Mouse (Mus musculus) c-Kit-positive CD71-positive TER-119-negative erythroid progenitor cells, embryonic 14.5 days (primary cell): ENCODE measurements around the gene Zfp217.
"Not testable (repeated sequence)": the region's sequence is repeated elsewhere in the genome, so short reads cannot be mapped to it uniquely, and the experiment has no call there.

Experiments used
- DNase-seq: peaks from one replicate; pipeline ENCODE4 v3.0.0-alpha.2; 2013; ENCODE audit warnings: low read depth

The Zfp217 gene

DNA sequence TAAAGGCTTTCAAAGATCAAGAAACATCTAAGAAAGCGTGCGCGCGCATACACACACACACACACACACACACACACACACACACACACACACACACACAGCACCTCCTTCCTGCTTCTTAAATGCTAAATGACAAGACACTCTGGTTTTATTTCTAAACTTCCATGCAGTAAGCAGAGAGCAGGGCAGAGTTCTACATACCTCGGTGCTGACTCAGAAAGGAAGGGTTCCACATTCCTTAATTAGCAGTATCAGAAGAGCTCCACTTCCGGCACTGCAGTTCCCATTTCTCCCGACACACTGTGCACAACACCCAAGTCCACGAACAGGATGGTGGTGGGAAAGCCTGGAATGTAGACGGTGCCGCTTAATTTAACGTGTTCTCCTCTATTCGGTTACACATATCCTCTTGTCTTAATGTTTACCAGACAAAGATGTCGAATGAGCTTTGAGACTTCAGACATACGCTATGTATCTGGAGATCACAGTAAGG lies at the start of gene Zfp217:
Gene Zfp217 (minus strand): TSS at position 443 of the 493 bp plus-strand sequence.
- DNase-seq: no peak

DNA sequence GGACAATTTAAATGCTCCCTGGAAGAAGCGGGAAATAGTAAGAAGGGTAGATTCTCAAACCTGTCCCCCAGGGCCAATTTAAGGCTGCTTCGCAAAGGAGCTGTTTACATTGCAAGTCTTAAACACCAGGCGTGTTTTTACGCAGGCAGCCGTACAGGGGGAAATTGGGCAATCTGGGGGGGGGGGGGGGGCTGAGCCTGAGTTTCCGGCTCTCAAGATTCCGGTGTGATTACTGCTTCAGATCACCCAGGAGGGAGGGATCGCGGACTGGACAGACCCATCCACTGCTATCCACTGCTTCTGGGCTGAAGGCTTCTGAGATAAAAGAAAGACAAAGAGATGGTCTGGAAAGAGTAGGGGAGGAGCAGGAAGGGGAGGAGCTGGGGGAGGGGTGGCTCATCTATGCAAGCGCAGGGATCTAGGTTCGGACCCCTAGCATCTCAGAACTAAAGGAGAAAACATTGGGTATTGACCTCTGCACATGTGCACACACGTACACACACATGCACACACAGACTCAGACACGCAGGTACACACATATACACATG lies 47.7 kb upstream of the Zfp217 start:
- no peak for DNase-seq

DNA sequence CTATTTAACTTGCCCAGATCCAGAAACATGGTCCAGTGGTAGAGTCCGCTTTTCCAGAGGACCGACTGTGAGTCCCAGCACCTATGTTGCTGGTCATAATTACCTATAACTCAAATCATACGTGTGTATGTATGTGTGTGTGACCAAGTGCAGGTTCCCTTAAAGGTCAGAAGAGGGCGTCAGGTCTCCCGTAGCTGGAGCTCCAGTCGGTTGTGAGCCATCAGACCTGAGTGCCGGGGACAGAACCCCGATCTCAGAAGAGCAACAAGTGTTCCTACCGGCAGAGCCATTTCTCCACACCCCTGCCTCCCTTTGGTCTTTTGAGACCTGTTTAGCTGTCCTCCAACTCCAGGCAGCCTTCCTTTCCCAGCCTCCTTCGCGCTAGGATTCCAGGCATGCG lies 46.9 kb upstream of the Zfp217 start:
- no peak for DNase-seq

DNA sequence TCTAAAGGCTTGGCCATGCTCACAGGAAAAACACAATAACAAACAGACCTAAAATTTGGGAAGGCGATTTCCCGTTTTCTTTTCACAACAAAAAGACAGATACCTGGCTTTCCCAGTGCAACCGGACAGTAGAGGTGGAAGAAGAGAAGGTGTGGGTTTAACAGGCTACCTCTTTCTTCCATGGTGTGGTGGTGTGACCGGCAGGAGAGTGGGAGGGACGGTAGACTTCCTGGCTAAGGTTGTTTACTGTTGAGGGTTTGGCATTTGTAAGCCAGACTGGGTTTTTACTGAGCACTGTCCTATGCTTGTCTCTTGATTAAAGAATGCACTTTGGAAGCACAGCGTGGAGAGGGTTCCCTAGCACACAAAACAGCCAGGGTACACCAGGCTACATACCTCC lies 45.9 kb upstream of the Zfp217 start:
- no peak for DNase-seq

DNA sequence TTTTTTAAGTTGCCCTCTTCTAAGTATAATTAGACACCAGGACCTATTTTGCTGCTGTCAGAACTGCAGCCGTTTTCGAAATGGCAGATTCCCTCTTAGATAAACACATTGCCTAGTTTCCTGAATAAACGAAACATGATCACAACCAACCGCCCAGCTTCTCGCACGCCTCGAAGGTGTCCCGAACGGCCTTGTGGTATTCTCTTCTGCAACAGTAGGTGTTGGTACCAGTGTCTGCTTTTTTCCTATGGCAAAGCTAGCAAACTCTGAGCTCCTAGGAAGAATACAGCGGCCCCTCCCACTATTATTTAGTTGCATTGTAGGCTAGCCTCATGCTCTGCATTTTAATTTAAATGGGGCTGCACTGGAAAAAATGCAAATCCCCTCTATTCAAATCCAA lies 45.3 kb upstream of the Zfp217 start:
- DNase-seq: peak; percentile 35

DNA sequence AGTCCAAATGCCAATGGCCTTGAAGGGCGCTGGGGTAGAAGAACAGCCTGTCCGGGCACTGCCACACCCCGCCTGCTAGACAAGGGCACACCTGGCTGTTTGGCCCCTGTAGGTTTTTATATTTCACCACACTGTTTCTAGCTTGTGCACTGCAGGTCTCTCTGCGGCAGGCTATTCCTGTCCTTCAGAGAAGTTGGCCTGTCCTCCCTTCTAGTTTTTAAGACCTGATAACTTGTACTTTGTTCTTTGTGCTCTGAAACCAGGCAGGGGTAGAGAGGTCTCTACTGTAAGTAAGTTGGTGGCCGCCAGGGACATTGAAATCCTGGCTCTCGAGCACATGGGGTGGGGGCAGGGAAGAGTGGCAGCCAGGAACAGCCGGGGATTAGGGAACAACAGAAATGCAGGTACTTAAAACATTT lies 44.8 kb upstream of the Zfp217 start:
- peak; percentile 42 for DNase-seq

DNA sequence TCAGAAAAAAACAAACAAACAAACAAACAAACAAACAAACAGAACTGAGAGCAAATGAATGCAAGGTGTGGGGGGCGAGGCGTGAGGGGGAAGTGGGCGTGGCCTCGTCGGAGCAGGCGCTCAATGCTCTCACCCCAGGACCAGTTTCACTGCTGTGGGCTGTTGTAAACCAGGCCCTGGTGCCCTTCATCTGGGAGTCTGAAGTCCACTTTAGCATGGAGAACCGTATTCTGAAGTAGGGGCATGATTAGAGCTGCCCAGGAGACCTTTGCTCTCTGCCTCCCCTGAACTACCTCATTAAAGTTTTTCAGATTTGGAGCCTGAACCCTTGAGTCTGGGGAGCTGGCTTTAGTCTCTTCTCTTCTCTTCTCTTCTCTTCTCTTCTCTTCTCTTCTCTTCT lies 40.8 kb upstream of the Zfp217 start:
- no peak for DNase-seq

DNA sequence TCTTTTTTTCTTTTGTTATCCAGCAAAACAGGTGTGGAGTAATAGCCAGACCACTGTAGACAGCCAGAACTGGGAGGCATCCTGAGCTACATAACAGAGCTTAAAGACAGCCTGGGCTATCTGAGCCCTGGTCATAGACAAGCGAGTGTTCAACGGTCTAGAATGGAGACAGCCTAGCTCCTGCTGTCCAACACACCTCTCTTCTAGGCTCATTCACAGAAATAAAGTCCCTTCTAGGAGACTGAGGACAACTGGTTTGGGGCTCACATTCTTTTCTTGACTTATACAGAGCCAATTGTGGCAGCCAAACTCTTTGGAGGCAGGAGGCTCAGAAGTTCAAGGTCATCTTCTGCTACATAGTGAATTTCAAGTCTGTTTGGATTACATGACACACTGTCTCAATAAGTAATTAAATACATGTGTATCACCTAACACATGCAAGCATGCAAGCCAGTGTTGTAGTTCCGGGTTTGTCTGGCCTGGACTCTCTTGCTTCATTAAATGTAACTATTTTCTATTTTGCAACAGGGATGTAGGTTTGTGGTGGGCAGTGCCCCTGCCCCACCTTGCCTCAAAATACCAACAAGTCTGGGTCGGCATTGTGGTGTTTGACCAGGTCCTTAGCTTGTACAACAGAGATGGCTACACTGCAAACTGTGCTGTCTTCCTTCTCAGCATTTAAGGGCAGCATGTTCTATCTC lies 37.4 kb upstream of the Zfp217 start:
- no peak for DNase-seq

DNA sequence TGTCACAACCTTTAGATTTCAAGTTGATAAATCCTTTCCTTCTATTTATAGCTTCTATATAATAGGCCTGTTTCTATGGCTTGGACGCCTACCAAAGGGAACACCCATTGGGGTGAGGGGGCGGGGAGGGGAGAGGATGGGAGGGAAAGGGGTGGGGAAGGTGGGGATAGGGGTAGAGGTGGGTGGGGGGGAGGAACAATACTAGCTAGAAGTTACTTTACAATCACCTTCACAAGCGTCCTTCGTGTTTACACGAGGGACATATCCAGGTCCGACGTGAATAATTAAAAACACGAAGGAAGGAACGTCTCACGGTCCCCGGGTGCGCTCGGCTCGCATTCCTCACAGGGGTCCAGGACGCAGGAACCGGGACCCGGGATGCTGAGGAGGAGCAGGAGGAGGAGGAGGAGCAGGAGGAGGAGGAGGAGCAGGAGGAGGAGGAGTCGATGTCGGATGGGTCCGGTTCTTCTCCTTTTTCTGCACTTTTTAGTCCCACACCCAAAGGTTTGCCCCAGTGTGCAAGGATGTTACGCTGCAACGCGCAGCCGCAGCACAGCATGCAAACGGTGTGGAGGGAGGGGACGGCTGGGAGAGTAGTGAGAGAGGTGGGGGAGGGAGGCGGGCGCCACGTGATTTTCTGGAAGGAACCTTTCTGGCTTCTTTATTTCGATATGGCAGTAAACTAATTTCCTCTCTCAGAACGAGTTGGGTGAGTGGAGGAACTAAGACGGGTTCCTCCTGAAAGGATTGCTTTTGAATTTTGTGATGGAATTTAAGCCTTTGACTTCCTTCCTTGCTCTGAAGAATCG lies 36.5 kb upstream of the Zfp217 start:
- DNase-seq: peak; percentile 67

DNA sequence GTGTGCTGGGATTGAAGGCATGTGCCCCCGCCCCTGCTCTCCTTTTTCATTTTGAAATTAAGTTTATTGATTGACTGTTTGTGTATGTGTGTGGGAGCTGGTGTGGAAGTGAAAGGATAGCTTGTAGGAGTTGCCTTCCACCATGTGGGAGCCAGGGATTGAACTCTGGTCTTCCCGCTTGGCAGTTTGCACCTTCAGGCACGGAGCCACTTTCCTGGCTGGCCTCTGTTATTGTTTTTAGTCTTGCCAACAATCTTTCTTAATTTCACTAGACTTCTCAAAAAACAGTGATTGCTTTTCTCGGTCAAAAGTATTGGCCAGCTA lies 35.9 kb upstream of the Zfp217 start:
- no peak for DNase-seq

DNA sequence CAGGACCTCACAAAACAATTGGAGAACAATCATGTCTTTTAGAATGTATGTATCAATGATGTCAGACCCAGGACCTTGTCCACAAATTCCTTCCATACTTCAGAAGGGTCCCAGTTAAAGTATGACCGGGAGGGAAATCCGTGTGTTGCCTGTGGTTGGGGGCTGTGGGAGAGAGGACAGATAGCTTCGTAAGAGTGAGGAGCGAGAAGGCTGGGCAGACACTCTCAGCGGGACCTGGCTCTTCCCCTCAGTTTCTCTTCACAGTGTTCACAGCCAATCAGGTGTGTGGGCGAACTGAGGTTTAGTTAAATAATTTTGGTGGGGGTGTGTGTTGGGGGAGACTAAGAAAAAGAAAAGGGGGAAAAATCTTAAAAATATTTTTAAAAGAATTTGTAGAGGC lies 34.0 kb upstream of the Zfp217 start:
- DNase-seq: no peak

DNA sequence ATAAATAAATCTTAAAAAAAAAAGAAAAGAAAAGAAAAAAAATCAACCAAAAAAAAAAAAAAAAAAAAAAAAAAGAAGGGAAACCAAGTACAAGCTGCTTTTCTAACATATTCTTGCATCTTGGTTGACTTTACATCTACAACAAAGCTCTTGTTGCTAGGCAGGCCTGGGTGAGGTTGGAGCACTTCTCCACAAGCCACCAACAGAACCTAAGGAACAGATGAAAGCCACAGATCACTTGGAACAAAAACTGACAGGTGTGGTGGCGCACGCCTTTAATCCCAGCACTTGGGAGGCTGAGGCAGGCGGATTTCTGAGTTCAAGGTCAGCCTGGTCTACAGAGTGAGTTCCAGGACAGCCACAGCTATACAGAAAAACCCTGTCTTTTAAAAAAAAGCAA lies 32.9 kb upstream of the Zfp217 start:
- DNase-seq: not testable (repeated sequence)

DNA sequence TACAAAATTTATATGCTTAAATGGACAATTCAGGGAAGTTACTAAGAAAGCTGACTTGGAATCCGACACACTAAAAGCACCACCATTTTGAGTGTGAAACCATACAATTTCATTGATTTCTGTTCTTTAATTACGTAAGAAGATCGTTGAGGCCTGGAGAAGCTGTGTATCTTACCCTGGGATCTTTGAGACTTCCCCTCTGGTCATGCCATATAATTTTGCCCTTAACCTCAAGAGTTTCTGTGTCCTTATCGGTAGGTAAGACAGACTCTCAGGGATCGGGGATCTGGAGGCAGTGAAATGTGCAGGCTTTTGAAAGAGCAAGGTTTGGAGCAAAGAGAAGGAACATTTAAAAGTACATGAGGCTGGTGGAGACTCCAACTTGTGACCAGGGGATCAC lies 31.4 kb upstream of the Zfp217 start:
- DNase-seq: no peak

DNA sequence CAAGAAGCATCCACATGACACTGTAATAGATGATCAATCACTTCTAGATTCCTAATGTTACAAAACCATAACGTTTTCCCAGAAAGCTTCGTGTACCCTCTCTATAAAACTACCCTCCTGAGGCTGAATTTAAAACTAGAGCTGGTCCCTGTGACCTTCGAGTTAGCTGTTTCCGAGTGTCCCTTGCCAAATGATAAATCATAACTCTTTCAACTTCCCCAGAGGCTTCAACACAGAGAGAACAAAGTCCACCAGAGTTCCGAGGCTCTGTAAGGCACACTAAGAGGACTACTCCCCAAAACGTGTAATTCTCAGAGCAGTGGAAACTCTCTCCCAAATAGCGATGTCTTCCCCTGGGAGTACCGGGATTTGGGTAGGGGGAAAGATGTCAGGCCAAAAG lies 29.4 kb upstream of the Zfp217 start:
- DNase-seq: no peak

DNA sequence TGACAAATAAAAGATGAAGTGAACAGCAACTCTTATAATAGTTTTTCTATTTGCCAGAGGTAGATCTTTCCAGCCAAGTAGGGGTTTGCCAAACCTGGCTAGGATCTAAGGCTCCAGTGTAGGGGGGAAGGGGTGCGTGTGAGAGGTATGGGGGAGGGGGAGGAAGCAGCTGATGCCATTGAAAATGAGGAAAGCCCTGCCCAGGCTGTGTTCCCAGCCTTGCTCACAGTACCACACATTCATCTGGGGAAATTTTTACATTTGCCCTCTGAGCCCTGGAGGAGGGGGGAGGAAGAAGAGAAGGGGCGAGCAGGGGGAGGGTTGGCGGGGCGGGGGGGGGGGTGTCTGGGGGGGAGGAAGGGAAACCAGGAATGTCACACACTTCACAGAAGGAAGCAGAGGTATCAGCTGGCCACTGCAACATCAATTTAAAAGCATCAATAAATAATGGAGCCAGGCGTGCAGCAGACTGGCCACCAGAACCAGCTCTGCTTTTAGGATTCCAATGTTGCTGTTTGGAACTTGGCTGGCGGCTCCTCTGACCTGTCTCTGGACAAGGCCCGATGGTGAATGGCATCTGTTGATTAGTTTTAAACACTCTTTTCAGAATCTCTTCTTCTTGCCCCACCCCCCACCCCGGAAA lies 28.5 kb upstream of the Zfp217 start:
- DNase-seq: no peak

DNA sequence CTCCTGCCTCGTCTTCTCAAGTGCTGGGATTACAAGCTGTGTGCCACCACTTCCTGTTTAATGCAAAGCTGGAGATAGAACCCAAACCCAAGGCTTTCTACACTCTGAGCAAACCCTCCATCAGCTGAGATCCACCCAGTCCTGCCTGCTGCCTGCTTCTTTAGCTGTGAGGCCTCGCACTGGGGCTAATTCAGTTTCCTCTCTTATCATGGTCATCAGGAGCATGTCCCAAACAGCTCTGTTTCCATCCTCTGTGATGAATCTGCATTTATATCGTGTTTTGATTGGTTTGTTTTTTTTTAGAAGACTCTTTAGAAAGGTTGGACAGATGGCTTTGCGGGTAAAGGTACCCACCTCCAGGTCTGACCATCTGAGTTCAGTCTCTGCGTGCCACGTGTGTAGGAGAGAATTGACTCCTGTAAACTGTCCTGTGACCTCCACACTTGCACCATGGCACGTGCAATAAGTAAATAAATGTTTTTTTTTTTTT lies 27.8 kb upstream of the Zfp217 start:
- DNase-seq: peak; percentile 49

DNA sequence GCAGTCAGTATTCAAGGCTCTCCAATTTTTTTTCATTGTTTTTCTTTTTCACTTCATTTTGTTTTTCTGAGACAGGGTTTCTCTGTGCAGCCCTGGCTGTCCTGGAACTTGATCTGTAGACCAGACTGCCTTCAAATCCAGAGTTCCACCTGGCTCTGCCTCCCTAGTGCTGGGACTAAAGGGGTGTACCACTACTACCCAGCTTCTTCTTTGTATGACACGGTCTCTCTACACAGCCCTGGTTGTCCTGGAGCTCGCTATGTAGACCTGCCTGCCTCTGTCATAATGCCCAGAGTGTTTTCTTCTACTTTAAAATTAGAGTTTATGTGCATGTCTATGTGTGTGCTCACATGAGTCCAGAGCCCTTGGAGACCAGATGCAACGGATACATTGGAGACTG lies 27.3 kb upstream of the Zfp217 start:
- DNase-seq: no peak

DNA sequence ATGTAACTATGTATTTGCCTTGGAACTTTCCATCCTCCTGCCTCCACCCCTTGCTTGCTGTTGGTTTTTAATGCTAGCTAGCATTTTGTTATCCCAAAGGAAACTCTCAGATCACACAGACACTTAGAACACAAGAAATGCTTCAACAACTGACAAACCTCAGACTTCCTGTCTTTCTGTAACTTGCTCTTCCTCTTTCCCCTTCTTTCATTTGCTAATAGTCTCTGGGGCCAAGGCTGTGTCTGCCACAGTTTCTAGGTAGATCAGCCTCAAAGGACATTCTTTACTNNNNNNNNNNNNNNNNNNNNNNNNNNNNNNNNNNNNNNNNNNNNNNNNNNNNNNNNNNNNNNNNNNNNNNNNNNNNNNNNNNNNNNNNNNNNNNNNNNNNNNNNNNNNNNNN lies 21.2 kb upstream of the Zfp217 start:
- no peak for DNase-seq

DNA sequence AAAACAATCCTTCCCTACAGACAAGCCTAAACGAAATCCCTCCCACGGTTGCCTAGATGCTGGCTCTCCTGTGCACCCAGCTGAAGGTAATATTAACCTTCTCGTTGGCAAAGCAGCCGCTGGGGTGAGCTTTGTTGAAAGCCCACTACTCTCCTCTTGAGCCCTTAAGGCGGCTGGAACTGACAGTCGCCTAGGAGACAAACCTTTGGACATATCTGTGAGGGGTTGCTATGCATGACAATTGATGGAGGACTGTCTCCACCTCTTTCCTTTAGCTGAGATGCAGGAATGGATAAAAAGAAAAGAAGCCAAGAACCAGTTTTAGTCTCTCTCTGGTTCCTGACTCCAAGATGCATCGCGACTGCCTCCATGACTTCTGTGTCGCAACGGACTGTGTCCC lies 17.7 kb upstream of the Zfp217 start:
- no peak for DNase-seq

DNA sequence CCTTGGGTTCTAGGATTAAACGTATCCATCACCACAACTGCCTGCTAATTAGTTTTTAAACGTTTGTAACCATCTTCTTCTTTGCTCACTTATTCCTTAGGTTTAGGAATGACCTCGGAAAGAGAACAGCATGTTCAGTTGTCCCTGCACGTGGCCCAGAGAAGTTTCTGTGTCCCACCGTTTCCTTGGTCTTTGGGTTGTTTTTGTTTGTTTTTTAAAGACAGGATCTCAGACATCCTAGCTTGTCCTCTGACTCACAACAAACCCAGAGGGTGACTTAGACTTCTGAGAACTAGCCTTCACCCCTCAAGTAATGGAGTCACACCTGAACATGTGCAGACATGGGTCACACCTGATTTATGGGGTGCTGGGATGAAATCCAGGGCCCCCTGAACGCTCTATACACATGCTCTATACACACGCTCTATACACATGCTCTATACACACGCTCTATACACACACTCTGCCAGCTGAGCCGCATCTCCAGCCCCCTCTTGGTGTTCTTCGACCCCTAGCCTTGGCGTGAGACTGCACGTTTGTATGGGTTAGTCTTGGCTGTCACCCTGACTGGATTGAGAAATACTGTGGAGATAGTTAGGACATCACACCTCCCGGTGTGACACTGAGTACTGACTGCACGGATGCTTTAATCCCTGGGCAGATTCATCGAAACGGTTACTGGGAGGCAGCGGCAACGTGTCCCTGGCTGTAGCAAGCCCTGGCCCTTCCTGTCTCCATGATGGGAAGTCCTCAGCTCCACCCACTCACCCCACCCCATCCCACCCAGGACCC lies 16.0 kb upstream of the Zfp217 start:
- no peak for DNase-seq

DNA sequence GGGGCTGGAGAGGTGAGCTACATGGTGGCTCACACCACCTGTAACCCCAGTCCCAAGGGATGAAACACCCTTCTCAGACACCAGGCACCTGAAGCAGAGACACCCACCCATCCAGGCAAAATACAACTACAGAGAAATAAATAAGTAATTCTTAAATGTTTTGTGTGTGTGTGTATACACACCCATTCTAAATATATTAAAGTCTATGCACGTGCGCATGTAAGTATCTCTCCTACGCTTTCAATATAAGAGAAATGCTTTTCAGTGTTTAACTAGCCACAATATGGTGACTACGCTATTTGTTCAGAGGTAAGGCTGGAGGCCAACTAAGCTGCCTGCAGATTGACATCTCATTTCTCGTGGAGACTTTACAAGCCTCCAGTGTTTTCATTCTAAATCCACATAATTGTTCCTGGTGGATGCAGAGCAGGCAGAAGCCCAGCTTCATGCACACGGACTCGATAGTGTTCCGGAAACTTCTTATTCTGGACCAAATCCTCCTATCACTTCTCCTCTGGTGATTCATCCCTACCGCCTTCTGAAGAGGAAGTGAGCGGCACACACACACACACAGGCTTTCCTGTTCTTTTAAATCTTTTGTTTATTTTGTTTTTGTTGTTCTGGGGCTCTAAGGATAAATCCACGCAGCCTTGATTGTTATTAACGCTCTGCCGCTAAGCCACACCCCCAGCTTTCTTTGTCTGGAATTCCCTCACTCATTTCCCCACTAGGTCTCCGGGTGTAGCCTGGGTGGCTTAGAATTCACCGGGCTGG lies 12.1 kb upstream of the Zfp217 start:
- no peak for DNase-seq
